Mouse (Mus musculus) right cerebral cortex, postnatal 10 days (tissue): ENCODE measurements around the gene Sqstm1.

Experiments used
- DNase-seq, 2 experiments: peaks; one replicate each; pipeline ENCODE4 v3.0.0; 2021; ENCODE audit warnings: low spot score in 2 of 2

The Sqstm1 gene

DNA sequence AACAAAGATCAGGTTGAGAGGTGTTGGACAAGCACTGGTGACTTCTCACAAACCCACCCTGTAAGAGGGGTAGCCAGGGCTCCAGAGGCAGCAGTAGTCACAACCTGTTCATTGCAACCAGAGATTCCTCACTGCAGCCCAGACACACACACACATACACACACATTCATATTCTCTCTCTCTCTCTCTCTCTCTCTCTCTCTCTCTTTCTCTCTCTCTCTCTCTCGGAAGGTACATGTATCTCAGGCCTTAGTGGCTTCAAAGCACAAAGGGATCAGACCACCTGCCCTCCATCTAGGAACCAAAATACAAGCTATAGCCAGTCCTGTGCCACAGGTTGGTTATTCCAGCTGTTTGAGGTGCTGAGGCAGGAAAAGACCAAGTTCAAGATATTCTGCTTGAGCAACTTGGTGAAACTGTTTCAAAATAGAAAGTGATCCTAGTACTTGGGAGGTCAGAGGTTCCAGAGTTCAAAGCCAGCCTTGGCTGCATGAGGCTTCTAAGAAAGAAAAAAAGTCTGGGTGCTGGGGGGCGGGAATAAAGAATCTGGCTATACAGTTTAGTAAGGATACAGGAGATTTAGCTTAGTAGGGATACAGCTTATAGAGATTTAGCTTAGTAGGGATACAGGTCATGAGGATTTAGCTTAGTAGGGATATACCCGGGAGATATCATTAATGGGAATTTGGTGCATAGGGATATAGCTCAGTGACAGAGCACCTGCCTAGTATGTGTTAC is 864 bp upstream of the Sqstm1 start:
- peak in 1 of 2 experiments; percentile 33 for DNase-seq

DNA sequence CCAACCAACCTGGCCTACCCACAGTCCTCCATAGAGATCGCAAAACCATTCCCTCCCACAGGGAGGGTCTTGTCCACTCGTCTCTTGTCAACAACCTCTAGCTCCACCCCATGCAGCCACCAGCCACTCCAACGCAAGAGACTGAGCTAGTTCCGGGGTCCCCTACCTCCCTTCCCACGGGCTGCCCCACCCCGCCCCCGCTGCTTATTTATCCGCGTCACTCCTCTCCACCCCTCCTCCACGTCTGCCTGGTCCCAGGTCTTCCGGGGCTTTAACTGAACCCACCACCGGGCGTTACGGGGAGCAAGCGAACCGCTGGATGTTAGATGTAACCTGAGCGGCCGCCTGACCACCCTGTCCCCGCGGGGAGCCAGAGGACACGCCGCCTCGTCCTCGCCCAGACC is 524 bp downstream of the Sqstm1 start:
- peak; percentile 95 to 96 for DNase-seq

DNA sequence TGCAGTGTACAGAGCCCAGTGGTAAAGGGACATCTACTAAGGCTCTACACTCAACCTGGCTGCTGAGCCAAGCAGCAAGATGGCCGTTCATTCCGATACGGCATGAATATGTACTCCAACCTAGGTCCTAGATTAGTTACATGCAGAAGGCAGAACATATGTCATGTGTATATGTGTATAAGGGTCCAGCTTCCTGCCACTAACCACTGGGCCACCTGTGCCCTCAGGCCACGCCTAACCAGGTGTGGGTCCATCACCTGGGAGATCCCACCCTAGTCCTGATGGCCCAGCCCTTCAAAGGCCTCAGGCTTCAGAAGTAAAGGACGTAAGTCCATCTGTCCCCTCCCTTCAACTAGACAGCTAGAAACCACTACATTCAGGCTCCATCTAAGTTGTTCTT is 2.6 kb downstream of the Sqstm1 start:
- DNase-seq, result no peak

DNA sequence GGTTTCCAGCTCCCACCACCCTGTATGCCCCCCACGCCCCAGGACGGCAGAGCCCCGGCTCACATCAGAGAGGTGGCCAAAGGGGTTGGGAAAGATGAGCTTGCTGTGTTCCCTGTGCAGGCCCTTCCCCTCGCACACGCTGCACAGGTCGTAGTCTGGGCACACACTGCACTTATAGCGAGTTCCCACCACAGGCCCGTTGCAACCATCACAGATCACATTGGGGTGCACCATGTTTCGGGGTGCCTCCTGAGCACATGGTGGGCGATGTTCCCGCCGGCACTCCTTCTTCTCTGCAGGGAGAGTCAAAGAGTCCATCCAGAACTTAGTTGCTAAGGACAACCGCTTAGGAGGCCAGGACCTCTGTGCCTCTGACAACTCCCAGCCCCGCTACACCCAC is 3.3 kb downstream of the Sqstm1 start:
- DNase-seq, result no peak

DNA sequence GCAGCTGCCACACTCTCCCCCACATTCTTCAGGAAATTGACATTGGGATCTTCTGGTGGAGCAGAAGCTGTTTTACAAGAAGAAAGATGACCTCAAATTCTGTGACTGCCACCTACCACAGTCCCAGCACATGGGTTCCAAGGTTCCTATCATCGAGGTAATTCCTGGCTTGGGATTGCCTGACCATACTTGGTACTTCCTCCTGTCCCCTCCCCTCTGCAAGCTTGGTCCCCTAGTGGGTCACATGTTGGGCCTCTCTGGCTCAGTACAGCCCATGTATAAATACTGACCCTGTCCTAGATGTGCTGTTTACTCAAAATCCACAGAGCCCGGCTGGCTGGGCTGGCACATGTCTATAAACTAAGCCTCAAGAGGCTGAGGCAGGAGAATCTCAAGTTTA is 4.6 kb downstream of the Sqstm1 start:
- DNase-seq, result no peak

DNA sequence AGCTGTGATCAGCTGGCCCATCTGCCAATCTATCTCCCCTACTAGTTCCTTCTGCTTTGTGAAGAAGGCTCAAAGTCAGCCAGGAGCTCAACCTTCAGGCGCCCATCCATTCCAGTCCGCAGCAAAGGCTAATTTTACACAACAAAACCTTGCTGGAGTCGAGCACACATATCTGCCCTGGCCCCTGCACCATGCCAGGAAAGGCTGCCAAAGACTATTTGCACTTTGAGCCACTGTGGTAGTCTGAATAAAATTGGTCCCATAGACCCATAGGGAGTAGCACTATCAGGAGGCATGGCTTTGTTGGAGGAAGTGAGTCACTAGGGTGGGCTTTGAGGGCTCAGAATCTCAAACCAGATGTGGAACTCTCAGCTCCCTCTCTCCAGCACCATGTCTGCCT is 5.2 kb downstream of the Sqstm1 start:
- no peak for DNase-seq

DNA sequence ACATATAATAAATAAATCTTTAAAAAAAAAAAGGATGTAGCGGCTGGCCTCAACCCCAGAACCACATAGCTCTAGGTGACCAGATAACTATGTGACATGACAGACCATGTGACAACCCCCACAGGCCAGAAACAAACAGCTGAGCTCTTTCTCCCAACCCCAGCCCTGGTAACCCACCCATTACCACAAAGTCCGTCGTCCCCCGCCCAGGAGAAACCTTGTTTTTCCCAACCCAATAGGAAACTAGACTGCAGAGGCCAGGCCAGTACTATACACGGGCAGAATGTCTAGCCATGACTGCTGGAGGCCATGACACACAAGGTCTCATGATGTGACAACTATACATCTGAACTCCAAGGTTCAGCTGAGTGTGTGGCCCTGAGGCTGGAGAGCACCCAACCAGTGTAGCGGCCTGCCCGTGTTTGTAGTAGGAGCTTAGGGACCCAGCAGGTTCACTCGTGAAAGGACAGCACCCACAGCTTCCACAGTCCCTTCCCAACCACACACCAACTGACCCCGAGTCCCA is 7.3 kb downstream of the Sqstm1 start:
- no peak for DNase-seq

DNA sequence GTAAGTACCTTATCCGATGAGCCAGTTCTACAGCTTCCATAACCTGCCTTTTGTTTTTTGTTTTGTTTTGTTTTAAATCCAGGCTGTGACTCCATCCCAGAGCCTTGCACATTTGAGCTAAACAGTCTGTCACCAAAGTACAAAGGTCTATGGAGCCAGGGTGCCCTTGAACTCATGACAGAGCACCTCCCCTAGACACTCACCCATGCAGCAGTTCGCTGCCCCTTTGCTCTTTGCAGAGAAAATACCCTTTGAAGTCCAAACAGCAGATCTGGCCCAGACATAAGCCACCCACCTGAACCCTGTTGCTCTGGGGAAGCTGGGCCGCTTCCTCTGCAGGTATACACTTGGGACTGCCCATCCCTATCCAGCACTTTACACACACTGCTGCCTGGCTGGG is 9.0 kb downstream of the Sqstm1 start:
- no peak for DNase-seq

DNA sequence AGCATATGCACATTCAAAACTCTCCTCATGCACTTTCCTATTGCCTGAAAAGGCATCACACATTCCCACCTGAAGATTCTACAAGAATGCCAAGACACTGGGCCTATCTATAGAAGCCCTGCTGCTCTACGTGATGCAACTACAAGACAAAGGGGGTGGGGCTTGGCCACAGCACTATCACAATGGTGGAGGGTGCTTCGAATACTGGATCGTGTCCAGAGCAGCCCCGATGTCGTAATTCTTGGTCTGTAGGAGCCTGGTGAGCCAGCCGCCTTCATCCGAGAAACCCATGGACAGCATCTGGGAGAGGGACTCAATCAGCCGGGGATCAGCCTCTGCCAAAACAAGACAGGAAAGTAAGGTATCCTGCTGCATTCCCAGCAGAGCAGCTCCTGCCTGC is 10.0 kb downstream of the Sqstm1 start:
- DNase-seq, result no peak

DNA sequence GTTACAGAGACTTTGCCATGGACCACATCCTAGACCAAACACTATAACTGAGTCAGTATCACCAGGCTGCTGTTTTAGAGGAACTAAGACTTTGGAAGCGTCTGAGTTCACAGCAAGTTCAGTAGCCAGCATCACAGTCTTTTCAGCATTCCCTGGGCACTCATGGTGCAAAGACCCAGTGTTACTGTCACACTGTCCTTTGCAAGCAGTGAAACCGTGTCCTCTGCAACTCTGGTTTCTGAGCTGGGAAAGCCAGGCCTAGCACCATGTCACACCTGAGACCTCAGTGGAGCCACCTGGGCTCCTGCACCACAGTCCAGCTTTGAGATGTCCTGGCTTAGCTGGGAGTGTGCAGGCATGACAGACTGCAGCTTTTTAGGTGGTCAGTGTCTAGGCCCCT is 11.7 kb downstream of the Sqstm1 start:
- DNase-seq, result no peak

DNA sequence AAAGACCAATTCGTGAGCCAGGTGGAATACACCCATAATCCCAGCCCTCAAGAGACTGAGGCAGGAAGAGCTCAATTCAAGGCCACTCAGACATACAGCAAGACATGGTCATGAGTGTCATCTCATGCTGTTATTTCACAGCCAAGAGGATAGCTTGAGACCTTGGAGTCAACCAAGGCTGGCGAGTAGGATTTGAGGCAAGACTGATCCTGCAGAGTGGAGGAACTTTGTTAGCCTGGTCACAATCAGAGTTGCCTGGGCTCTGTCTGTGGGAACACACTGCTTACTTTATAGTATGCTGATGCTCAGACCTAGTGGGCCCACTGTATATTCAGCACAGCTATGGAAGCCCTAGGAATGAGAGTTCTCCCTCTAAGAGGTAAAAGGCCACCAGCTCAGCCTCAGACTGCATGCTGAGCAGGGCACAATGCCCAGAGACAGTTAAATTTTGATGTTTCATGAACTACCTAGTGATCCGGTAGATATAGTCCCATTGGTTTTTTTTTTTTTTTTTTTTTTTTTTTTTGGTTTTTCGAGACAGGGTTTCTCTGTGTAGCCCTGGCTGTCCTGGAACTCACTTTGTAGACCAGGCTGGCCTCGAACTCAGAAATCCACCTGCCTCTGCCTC is 12.3 kb downstream of the Sqstm1 start:
- no peak for DNase-seq

DNA sequence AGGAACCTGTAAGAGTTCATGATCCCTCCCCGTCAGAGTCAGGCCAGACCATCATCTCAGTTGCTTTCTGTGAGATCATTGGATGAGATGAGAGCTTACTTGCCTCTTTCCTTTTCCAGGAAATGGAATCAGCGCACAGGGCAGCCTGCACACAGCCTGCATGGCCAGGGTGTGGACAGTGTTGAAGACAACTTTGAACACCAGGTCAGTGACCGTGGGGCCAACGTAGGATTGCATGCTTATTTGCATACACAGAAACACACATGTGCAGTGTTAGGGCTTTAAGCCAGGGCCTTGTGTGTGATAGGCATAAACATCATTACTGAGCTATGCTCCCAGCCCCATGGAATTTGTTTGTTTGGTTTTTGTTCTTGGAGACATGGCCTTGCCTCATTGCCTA is 13.1 kb downstream of the Sqstm1 start:
- DNase-seq, result no peak

DNA sequence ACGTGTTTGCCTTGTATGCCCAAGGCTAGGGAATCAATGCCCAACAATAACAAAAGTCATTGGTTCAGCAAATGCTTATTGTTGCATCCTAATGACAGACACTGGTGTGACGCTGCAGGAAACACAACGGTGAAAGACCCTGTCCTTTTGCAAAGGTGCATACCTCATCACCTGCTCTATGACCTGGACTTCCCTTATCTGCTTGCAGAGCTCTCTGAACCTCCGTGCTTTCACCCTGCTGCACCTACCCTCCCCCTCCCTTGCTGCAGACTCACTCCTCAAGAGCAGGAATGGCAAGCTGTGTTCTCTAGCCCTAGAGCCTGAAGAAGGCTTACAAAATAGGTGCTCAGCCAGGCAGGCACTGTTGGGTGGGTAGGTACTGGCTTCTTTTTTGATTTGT is 15.8 kb downstream of the Sqstm1 start:
- DNase-seq, result no peak

DNA sequence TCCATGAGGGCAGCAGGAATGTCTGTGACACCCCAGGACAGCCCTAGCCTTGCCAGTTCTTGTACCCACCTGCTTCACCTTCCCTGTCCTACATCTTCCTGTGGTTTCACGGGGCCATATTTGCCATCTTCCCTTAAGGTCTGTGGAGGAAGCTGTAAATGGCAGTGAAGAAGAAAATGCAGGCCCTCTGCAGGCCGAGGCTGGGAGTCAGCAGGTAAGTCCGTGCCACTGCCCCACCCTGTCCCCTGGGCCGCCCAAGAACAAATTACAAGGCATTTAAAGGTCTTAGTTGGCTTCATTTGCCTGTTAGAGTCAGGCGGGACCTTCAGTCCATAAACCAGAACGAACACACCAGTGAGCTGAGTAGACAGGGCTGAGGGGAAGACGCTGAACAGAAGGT is 16.6 kb downstream of the Sqstm1 start:
- no peak for DNase-seq

DNA sequence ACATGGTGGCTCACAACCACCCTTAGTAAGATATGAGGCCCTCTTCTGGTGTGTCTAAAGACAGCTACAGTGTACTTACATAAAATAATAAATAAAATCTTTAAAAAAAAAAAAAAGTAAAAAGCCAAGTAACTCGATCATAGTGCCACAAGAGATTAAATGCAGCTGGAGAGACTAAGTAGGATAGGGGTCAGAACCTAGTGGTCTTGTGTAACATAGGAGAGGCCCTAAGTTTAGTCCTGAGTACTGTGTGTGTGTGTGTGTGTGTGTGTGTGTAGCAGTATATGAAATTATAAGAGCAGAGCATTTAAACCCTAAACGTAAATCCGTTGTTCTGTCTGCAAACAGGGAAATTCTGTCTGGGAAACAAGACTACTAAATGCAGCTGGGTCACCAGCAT is 18.3 kb downstream of the Sqstm1 start:
- no peak for DNase-seq

DNA sequence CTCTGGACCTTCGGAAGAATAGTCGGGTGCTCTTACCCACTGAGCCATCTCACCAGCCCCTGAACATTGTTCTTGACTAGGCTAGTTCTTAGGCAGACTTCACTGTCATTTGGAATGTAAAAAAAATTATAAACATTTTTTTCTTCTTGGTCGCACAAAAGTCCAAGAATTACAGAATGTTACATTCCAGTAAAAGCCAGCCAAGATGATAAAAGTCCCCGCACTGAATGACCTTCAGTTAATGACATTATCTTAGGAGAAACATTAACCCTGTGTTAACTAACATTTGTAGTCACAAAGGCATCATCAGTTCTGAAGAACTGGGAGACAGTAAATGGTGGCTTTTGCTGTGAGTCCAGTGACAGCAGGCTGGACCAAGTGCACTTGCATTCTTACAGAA is 20.3 kb downstream of the Sqstm1 start:
- no peak for DNase-seq

DNA sequence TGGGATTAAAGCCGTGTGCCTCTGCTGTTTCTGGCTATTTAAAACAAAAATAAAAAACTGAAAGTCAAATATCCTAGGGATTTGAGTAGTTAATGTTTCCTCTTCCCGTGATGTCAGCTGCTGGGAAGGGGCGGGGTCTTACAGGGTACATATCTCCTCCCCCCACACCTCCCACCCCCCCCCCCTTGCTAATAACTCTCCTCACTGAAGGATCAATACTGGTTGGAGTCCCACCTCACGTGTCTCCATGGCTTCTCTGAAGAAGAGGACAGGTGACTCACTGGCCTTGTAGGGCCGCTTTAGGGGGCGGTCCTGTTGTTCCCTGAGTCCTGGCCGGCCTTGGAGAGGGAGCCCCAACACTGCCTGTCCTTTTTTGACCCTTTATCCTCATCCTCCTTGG is 21.9 kb downstream of the Sqstm1 start:
- no peak for DNase-seq

DNA sequence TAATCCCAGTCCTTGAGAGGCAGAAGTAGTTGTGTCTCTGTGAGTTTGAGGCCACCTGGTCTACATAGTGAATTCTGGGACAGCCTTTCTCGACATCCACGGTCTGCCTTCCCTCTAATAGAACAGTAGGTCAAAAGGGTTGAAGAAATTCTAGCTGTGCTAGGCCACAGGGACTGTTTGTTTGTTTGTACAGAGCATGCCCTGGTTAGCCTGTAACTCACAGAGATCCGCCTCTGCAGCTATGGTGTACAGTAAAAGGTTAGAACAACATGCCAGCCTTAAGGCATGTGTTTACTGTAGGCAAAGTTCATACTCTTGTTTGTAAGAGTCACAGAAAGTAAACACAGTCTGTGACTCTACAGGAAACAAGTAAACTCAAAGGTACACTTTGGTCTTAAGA is 25.8 kb downstream of the Sqstm1 start:
- DNase-seq, result no peak

DNA sequence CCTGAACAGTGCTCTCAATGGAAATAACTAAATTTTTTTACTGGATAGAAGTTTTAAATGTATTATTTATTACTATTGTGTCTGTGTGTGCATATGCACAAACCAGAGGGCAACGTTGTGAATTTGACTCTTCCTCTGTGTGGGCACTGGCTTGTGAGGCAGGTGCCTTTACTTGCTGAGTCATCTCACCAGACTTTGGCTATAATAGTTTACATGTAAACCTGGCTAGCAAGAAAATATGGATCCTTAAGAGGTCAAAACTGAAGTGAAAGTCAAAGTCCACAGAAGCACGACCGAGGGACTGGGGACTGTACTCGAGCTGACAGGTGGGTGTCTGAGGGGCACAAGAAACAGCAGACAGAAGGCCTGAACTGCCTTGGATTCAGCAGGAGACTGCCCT is 27.9 kb downstream of the Sqstm1 start:
- no peak for DNase-seq

DNA sequence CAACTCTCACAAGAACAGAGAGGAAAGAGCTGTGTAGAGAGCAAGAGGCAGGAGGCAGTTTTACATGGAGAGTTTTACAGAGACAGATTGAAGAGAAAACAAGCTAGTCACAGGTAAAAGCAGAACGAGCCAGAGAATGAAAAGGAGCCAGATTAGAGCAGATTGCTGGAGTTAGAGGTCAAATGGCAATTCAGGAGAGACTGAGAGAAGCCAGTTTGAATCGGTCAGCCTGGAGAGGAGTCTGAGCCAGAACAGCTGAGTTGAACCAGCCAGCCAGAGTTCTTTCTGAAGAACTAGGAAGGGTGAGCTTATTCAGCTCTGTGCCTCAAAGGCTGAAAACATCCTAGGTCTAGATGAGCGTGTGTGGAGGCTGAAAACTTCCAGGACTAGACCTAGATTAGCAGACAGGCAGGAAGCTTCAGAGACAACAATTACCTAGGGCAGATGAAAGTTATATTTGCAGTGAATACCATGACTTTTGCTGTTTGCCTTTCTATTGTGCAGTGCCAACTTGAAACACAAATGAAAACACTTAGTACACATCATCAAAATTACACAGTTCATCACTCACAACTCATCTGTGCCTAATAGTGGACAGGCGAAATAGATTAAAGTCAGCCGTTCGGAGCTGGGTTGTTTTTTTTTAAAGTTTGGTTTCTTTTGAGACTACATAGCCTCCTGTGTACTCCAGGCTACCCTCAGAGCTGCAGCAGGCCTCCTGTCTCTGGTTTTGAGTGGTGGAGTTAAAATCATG is 30.0 kb downstream of the Sqstm1 start:
- DNase-seq, result no peak

DNA sequence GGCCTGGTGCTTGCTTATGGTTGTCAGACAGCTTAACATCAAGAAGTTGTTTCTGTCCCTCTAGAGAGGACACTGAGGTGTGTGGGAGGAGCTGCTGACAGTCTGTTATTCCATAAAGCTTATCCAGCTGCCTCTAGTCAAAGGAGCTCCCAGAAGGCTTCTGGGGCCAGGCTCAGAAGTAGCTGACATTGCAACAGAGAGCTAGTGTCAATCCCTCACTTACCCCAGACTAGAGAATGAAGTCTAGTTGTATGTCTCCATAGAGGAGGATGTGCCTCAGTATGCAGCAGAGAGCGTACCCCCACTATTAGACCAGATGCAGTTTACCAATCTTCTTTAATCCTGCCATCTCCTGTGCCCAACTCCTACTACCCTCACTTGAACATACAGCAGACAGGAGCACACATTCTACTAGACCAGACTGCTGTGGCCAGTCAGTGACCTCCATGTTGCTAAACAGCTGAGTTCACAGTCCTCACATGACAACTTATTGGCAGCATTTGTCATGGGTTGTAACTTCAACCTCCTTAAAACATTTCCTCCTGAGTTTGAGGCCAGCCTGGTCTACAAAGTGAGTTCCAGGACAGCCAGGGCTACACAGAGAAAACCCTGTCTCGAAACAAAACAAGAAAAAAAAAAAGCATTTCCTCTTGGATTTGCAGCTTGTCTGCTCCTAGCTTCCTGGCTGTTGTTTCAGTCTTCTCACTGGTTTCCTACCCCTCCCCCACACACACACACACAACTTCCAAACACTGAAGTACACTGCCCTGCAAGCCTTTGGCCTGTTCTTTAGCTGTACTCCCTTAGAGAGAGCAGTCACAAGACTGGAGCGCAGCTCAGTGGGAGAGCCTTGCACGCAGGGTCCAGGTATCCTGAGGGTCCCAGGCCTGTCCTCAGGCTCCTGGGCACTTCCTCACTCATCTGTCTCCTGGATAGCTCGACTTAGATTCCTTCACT is 31.8 kb downstream of the Sqstm1 start:
- no peak for DNase-seq

DNA sequence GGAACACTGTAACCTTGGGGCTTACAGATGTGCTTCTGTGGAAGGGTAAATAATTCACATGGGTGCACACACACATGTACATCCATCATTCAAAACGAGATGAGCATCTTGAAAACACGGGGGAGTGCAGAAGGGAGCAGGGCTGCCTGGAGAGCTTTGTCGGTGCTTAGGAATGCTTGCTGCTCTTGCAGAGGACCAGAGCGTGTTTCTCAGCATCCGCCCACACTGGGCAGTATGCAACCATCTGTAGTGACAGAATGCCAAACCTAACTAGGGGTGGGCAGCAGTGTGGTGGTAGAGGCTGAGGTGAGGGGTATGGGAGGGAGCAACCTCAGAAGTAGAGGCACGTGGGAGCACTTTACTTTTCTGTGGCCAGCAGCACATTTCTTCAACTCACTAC is 33.5 kb downstream of the Sqstm1 start:
- DNase-seq, result no peak
